Mouse (Mus musculus): Measurements from ENCODE around the gene Mitf.

Mitf gene

DNA sequence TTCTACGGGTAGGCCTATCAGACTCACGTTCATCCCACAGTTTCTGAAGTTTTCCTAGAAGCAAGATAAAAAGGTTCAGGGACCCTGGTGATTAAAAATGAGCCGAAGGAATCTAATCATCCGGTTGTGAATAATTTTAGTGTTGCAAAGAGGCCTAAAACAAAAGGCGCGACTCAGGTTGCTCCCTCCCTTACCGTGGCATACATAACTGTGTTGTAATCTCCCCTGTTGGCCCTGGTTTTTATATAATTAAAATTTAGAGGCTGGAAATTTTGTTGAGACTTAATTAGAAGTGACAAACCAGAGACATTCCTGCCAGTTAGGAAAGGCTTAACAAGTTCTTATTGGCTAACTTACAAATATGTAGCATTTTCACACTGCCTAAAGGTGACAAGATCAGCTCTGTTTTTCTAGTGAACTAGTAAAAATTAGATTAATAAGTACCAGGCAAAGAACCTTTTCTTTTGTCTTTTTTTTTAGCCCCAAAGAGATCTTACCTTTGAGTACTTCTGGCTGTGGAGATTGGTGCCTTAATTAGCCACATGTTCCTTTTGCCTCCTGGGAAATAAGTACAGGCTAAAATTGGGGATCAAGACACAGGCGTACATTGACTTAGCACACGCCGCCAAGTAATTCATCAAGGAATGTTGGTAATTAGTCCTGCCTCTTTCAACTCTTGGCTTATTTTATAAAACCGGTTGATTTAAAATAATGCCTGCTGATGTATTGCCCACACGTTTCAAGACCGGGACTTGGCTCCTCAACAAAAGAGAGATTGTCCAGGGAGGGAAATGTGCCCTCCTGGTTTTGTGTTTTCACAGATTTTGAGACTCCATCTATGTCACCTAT is 143.4 kb downstream of the Mitf start:
- ATAC-seq (ENCODE audit: low TSS enrichment), result no peak

DNA sequence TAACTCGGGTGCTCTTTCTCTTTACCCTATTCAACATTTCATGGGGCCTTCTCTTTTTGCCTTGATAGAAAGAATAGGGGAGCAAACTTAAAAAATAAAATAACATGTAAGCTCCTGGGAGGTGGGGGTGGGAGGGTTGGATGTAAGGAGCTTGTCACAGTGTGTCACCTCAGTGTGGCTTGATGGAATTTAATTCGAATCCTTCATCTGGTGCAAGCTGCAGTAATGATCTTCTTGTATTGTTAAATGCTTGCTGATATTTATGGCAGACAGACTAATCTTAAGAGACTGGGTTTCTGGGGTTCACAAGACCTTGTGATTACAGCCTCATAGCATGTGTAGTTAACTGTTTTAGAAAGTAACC is 144.0 kb downstream of the Mitf start:
- no peak for ATAC-seq (ENCODE audit: low TSS enrichment)

DNA sequence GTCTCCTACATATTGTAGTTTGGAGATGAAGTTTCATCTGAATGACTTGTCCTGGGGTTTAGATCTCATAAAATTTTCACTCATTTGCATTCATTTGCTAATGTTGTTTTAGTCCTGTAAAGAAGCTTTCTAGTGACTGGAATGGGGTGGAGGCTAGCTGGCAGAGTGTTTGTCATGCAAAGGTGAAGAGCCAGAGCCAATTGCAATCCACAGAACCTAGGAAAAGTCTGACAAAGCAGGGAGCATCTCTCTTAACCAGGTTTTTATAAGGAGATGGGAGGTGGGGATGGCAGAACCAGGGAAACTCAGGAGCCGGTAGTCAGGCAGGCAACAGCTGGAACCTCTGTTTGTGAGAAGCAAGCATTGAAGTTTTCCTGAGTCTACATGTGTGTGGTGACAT is 144.9 kb downstream of the Mitf start:
- no peak for ATAC-seq (ENCODE audit: low TSS enrichment)

DNA sequence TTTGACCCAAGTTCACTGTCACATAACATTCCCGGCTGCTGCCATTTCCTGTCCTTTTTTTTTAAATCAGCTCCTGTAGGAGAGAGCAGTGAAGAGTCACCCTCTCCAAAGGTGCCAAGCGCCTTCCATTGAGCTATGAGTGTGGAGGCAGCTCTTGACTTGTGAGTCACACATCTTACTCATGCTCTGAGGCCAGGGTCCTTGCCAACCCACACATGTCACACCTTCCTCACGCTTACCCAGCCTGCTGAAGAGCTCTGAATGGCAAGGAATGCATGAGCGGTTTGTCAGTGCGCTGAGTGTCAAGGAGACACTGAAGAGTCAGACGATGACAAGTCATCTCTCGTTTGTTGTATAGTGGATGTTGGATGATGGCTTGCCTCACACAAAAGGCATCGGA is 146.0 kb downstream of the Mitf start:
- ATAC-seq (ENCODE audit: low TSS enrichment), result peak; percentile 55

DNA sequence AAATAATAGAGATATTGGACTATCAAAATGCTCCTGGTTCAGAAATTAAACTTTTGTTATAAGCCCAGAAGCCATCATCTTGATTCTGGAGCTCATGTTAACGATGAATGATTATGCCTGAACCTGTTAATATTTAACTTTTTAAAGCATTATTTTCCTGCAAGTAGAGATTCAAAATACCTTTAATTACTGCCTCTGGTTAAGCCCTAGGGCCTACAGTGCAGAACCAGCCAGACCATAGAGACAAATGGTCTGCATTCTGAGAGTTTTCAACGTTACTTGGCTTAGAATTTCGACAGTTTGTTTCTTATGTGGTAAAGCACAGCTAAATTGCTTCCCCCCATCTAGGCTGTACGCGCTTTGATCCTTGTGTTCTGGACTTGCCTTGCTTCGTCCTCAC is 149.3 kb downstream of the Mitf start:
- no peak for ATAC-seq (ENCODE audit: low TSS enrichment)

DNA sequence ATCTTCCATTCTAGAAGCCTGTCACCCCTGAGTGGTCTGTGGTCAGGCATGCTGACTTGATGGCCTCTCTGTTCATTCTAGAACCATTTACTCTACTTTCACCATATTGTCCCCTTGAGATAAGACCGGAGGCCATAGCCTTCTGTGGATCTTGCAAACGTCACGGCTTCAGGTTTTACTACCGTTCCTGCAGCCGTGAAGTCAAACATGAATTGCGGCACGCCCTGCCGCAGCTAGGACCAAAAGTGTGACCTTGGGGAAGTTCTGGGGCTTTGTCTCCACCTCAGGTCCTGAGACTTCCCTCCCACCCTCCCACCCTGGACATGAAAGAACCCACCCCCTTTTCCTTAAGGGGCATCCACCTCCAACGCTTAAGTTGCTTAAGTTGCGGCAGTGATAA is 149.8 kb downstream of the Mitf start:
- no peak for ATAC-seq (ENCODE audit: low TSS enrichment)

DNA sequence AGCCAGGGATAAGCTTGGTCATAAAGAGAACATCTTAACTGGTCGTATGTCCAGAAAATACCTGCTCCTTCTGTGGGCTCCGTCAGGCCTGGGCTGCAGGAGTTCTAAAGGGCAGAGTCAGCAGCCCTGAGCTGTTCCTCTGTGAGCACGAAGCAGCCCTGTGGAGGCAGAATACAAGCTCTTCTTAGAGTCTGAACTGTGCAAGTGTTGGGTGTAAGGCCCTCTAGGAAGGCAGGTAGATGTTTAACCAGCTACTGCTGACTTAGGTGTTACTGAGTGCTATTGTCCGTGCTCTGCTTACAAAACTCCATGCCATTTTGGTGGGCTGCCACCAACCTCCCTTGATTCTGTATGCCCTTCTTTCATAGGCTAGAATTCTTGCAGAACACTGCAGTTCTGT is 151.4 kb downstream of the Mitf start:
- ATAC-seq (ENCODE audit: low TSS enrichment), result no peak

DNA sequence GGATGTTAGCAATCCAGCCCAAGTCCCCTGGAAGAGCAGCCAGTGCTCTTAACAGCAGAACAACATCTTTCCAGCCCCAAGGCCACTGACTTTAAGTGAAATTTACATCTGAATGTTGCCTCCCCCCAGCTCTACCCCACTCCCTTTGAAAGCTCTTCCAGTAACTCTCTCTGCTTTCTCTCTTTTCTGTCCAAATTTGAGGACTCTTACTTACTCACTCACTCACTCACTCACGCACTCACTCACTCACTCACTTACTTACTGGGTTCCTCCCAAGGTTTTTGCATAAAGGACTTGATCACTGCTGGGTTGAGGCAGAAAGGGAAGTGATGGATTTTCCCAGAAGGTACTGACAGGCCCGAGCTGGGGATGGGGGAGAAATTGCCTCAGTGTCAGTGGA is 154.9 kb downstream of the Mitf start:
- ATAC-seq (ENCODE audit: low TSS enrichment), result no peak

DNA sequence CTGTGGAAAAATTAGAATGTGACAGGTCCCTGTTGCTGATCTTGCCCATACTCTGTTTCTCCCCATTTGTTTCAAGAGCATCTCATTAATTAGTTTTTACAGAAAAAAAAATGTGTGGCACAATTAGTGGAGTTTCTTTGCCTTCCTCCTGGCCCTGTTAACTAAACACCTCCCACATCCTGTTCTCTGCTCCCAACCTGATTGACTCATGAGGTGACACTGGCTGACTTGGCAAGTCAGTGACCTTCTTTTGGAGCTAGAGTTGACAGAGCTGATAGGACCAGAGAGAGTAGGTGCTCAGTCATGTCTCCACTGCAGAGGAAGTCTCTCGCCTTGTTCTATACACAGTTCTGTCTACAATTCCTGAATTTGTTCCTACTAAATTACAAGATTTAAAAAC is 155.5 kb downstream of the Mitf start:
- ATAC-seq (ENCODE audit: low TSS enrichment), result no peak

DNA sequence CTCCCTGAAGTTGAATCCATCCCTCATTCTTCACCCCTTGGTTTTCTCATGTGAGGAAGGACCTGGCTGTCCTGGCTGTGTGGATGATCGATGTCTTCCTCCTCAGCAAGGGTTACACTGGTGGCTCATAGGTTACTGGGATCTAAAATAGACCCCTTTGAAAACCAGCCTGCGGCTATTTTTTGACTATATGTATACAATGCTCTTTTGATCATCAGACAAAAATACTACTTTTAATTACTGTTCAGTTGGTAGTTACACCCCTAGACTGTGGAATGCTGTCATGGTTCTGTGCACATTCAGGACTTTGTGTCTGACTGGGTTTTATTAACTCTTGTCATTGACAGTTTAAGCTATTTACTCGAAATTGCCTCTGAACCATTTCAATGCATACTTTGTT is 157.9 kb downstream of the Mitf start:
- ATAC-seq (ENCODE audit: low TSS enrichment), result no peak

DNA sequence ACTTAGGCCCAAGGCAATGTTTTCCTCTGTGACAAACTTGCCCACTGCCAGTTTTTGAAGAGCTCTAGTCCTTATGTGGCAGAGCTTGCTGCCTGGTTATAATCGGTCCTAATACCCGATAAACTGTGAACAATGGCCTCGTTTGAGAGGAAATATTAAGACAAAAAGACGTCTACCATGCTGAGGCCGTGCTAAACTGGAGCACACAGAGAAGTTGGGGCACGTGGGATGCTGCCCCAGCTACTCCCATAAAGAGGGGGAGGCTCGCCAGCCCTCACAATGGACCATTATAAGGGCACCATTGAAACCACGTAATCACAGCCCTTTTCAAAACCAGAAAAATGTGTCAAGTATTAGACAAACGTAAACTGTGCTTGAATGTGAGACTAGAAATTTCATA is 174.8 kb downstream of the Mitf start:
- ATAC-seq (ENCODE audit: low TSS enrichment), result peak; percentile 67; the same call in 1 of the 2 replicates

DNA sequence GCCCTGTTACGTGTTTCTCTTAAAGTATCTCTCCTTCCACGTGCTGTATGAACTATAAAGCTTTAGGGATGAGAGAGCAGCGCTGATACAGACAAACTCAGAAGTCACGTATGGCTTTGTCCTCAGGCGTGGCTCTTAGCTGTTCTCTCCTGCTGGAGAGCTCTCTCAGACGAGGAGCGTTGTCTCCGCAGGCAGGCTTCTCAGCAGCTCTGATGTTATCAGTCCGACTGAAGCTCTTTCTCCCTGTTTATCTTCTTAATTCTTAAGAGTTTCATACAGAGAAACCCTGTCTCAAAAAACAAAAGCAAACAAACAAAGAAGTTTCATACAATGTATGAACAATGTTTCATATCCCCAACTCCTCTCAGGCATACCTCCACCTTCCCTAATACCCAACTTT is 178.8 kb downstream of the Mitf start:
- no peak for ATAC-seq (ENCODE audit: low TSS enrichment)

DNA sequence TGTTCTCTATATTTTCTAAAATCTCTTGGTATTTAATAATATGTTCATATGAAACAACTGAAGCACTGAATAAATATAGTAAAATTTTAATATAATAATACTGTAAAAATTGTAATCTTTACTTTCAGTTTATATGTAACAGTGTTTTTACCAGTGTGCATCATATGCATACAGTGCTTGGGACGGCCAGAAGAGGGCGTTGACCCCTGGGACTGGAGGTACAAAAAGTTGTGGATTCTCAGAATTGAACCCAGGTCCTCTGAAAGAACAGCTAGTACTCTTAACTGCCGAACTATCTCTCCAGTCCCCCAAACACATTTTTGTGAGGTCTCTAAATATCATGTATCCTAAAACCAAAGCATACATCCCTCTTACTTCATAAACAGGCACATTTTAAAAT is 179.6 kb downstream of the Mitf start:
- ATAC-seq (ENCODE audit: low TSS enrichment), result no peak

DNA sequence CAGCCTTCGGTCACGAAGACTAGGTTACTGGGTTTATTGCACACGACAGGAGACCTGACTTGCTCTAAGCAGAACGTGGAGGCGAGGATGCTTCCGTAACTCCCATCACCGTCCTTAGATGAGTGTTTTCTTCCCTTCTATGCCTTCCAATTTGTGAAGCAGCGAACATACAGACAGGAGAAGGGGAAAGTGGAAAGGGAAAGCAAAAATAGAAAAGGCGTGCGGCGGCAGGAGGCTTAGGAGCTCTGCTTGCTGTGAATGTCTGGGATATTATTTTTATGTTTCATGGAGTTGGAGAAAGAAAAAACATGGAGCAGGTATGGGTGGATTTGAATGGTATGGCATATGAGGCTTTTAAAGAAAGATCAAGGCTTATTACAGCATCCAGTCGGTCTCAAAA is 186.7 kb downstream of the Mitf start:
- ATAC-seq (ENCODE audit: low TSS enrichment), result peak; percentile 79

DNA sequence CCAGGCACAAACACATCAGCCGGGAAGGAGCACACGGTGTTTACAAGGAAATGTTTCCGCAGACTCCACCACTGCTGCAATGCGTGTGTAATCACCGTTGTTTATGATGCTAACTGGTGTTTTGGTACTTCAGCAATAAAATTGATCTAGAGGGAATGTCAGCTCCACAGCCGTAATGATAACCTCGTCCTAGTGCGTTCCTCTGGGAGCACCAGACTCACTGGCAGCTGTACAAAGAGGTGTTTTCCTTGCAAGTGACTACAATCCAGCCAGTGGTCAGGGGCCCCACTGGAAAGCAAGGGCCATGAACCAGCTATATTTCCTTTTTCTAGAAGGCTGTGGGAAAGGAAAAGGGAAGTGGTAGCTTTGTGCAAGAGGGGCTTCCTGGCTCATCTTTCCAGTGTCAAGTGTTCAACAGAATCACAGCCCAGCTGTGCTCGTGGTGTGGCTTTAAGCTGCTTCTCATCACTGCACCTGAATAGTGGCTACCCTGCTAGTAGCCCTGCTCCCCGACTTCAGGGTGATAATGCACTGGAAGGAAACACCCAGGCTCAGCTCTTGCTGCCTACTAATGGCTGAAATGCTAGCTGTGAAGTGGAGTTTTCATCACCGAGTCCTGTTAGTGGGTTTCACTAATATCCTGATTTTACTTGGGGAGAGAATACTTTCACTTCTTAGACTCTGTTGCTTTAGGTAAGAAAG is 188.9 kb downstream of the Mitf start:
- no peak for ATAC-seq (ENCODE audit: low TSS enrichment)

DNA sequence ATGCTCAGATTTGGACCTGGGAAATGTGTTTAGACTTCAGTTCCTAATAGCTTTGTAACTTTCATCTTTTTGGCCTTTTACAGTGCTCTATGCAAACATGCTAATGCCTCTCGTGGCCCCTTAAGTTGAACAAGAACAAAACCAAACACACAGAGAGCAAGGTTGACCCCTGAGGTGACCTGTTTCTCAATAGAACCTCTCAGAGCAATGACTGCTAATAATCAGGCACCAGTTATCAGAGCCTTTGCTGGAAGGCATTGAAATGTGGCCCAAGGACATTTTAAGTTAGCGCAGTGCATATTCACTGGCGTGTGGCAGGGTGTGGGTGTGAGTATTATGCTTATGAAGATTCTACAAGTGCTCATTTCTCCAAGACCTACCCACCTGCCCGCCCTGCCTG is 194.7 kb downstream of the Mitf start:
- no peak for ATAC-seq (ENCODE audit: low TSS enrichment)

DNA sequence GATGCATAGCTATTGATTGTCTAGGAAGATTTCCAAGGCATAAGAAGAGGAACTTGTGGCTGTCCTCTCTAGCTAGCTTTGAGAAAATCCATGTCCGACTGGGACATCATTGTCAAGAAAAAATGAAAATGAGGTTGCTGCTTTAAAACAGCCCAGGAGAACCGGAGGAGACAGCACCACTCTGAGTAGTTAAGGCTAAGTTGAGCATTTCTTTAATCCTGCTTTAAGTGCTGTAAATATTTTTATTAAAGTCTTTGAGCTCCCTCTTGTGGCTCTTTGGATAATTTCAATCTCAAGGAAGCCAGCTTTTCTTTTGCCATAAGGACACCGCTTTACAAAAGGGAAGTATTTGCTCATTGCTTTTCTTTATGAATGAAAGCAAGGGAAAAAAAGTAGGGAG is 196.3 kb downstream of the Mitf start:
- ATAC-seq (ENCODE audit: low TSS enrichment), result peak; percentile 80

DNA sequence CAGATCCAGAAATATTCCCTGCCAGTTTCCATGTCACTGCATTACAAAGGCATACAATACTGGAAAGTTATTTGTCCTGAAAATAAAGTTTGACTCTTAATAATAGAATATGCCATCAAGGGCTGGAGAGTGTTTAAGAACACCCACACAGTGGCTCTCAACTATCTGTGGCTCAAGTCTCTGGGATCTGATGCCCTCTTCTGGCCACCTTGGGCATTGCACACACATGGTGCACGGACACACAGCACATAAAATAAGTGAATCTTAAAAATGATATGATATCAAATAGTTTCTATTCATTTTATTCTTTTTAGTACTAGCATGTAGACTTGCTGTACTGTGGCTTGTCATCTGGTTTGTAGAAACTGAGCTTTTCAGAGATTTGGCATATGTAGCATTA is 198.7 kb downstream of the Mitf start:
- ATAC-seq (ENCODE audit: low TSS enrichment), result no peak

DNA sequence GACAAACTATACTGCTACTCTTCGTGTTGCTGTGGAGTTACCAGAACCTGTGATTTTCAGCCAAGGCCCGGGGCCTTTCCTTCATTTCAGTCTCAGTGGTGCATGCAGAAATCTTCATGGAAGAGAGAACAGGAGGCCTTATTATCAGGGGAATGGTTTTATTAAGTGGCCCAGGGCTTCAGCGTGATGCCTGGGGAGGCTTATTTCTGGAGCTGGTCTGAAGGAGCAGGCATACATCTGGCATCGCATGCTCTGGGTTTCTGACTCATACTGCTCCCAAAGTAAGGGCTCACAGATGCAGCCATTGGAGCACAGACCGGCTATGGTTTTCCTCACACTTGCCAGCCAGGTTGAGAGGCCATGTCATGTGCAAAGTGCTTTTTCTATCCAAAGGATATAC is 208.2 kb downstream of the Mitf start:
- no peak for ATAC-seq (ENCODE audit: low TSS enrichment)

DNA sequence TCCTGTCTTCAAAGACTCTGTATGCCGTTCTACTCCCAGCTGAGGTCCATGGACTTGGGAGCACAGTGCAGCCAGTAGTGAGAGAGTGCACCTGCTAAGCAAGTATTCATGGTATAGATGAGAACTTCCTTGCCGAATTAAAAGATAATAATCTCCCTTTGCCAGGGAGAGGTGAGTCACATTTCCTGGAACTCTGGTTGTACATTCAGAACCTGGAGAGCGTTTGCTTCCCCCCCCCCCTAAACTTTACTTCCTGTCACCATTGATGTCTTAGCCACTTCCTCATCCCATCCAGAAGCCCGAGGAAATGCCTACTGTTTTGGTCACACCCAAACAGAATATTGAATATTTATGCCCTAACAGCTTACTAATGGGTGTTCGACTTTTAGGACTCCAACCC is 209.0 kb downstream of the Mitf start:
- ATAC-seq (ENCODE audit: low TSS enrichment), result no peak

DNA sequence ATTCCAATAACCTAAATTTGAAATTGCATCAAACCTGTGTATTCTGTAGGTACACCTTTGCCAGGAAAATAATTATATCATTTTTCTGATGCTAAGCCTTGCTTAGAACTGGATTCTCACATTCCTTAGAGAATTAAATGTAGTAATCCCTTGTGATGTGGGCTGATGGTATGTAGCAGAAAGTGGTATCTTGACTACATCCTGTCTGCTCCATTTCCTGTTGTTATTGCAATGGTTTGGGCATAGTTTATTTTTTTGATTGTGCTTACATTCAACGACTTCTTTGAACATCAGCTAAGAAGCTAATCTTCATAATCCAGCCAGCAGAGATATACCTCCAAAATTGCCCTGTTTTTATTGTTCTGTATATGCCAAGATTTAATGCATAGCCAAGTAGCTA is 217.0 kb downstream of the Mitf start:
- ATAC-seq (ENCODE audit: low TSS enrichment), result no peak

DNA sequence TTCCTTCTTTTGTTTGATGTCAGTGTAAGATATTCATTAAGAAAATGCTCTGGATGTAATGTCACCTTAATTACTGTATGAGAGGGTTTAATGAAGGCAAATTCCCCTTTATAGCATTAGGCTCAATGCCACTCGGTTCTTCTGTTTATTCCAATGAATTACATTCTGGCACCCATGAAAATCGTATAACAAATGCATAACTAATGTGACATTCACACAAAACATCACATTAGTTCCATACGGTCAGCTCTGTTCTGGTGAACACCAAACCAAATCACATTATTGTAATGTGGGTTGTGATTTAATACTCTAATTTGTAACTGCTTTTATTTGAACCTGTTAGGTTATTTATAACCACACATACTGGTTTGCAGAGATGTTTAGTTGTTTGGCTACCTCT is 231.7 kb downstream of the Mitf start:
- ATAC-seq (ENCODE audit: low TSS enrichment), result no peak

DNA sequence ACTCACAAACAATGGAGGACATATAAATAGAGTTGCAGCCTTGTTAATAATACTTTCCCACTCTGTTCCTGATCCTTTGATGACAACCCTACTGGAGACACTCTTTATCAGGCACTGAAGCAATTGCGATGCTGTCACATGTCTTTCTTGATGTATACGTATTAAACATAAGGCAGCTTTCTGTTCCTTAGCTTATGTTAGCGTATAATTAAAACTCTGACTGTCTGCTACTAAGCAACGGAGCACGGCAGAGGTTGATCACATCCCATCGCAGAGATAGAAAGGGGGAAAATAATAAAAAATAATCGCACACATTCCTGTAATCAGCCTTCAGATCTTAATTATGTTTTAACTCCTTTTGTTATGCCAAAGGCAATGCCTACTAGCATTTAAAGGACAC is 234.9 kb downstream of the Mitf start:
- ATAC-seq (ENCODE audit: low TSS enrichment), result no peak

Data from frontal cortex, adult (tissue).